Mouse (Mus musculus) embryonic facial prominence, embryonic 12.5 days (tissue): Measurements from ENCODE around the gene Cped1. TPM values are rescaled to one million over a fixed set of nuclear protein-coding genes. Genes with fewer than 3 reads are reported as not detected.

Experiments
- ATAC-seq: fragments of 200-750 bp; cut with Nextera tagmentation; 2 replicates; pipeline ENCODE4 v1.8.0; 2017; ENCODE audit not compliant: insufficient number of reproducible peaks, insufficient read depth, low FRiP score, low TSS enrichment
- H3K27ac ChIP-seq: fragments of 300-500 bp; sonication (generic); 2 replicates; pipeline ENCODE4 v1.5.1; 2016; ENCODE audit warnings: mild to moderate bottlenecking
- H3K27me3 ChIP-seq: fragments of 300-500 bp; sonication (generic); 2 replicates; pipeline ENCODE4 v1.6.1; 2016; ENCODE audit warnings: mild to moderate bottlenecking, moderate library complexity
- H3K36me3 ChIP-seq: fragments of 300-500 bp; sonication (generic); 2 replicates; pipeline ENCODE4 v1.6.1; 2016; ENCODE audit warnings: mild to moderate bottlenecking
- H3K4me1 ChIP-seq: fragments of 300-500 bp; sonication (generic); 2 replicates; pipeline ENCODE4 v1.6.1; 2016
- H3K4me2 ChIP-seq: fragments of 300-500 bp; sonication (generic); replicated peaks from 2 replicates; pipeline ENCODE4 v1.6.1; 2016; ENCODE audit warnings: mild to moderate bottlenecking, moderate library complexity
- H3K4me3 ChIP-seq: fragments of 300-500 bp; sonication (generic); 2 replicates; pipeline ENCODE4 v1.5.1; 2016; ENCODE audit warnings: mild to moderate bottlenecking
- H3K9ac ChIP-seq: fragments of 300-500 bp; sonication (generic); 2 replicates; pipeline ENCODE4 v1.6.1; 2016; ENCODE audit warnings: mild to moderate bottlenecking, moderate library complexity
- H3K9me3 ChIP-seq: fragments of 300-500 bp; sonication (generic); 2 replicates; pipeline ENCODE4 v1.6.1; 2016; ENCODE audit warnings: mild to moderate bottlenecking, moderate library complexity
- WGBS: fragments of 180-500 bp; shearing (Covaris S2); methylation state at CpG from one replicate; pipeline ENCODE4 v1.1.7; 2016; 5-methylcytosine and 5-hydroxymethylcytosine counted together
- polyA plus RNA-seq: library from polyadenylated mRNA; unstranded; fragments of >200 nt; fragmentation: Nextera tagmentation; extraction: Ambion mirVana; gene quantifications from 2 replicates; pipeline ENCODE4 v1.2.1, GENCODE M21; 2016

Gene Cped1
- polyA plus RNA-seq, 1 experiment from 2014 or later: 35.9 TPM

GRCm38 (mm10) chr6:21986660-21987331, 1.1 kb downstream of the Cped1 start:
- H3K27ac ChIP-seq: peak overlapping the region; percentile 84

GRCm38 (mm10) chr6:21987554-21987953, 1.8 kb downstream of the Cped1 start:
- WGBS: 39% methylated on average over 2 of the region's 2 CpGs
- peak overlapping the region; percentile 58 for H3K27ac ChIP-seq
- H3K27me3 ChIP-seq: no peaks in the 10 kb centered on the region
- H3K36me3 ChIP-seq: no peaks in the 10 kb centered on the region
- peak overlapping the region; percentile 54 for H3K4me3 ChIP-seq
- H3K4me2 ChIP-seq: peak overlapping the region; percentile 76
- no peak for ATAC-seq
- H3K9ac ChIP-seq: peak overlapping the region; percentile 63
- H3K9me3 ChIP-seq: no peaks in the 10 kb centered on the region
- H3K4me1 ChIP-seq: no peaks in the 10 kb centered on the region

More at GRCm38 (mm10) chr6:21986660-21987331, 1.1 kb downstream of the Cped1 start:
- no peaks in the 10 kb centered on the region for H3K27me3 ChIP-seq
- peak overlapping the region; percentile 54 for H3K4me3 ChIP-seq
- WGBS: 3% methylated on average over 24 of the region's 24 CpGs
- H3K9me3 ChIP-seq: no peaks in the 10 kb centered on the region
- H3K36me3 ChIP-seq: no peaks in the 10 kb centered on the region
- peak overlapping the region; percentile 76 for H3K4me2 ChIP-seq
- H3K9ac ChIP-seq: peak overlapping the region; percentile 63
- ATAC-seq: no peak
- no peaks in the 10 kb centered on the region for H3K4me1 ChIP-seq

- H3K27me3 ChIP-seq: no peaks in the 10 kb centered on the region
- 48% methylated on average over 5 of the region's 5 CpGs for WGBS
- H3K4me2 ChIP-seq: peak overlapping the region; percentile 76
- no peaks in the 10 kb centered on the region for H3K4me1 ChIP-seq
- H3K9me3 ChIP-seq: no peaks in the 10 kb centered on the region
- H3K4me3 ChIP-seq: peak overlapping the region; percentile 54
- H3K9ac ChIP-seq: 0 out of 2 replicates have a peak overlapping the region, but pooled peaks have one; percentile 27
- no peak for ATAC-seq
- peak overlapping the region; percentile 84 for H3K27ac ChIP-seq
- H3K36me3 ChIP-seq: no peaks in the 10 kb centered on the region
Measured at GRCm38 (mm10) chr6:21988296-21988695, 2.6 kb downstream of the Cped1 start.

- Histone ChIP-seq H3K27me3 (no peaks in the 10 kb centered on the region), H3K27ac (peak overlapping the region; percentile 84), H3K4me2 (peak overlapping the region; percentile 76), H3K4me3 (peak overlapping the region; percentile 54), H3K9ac (no peak overlapping the region), H3K4me1 (no peaks in the 10 kb centered on the region), H3K9me3 (no peaks in the 10 kb centered on the region), H3K36me3 (no peaks in the 10 kb centered on the region)
- 31% methylated on average over 4 of the region's 4 CpGs for WGBS
- ATAC-seq: no peak
Measured at GRCm38 (mm10) chr6:21989081-21989480, 3.4 kb downstream of the Cped1 start.

- no peaks in the 10 kb centered on the region for H3K4me1 ChIP-seq
- H3K9me3 ChIP-seq: no peaks in the 10 kb centered on the region
- WGBS: 30% methylated on average over 9 of the region's 9 CpGs
- peak overlapping the region; percentile 88 for H3K27ac ChIP-seq
- no peaks in the 10 kb centered on the region for H3K27me3 ChIP-seq
- H3K4me3 ChIP-seq: peak overlapping the region; percentile 26
- H3K4me2 ChIP-seq: peak overlapping the region; percentile 42
- H3K36me3 ChIP-seq: no peaks in the 10 kb centered on the region
- peak overlapping the region; percentile 33 for H3K9ac ChIP-seq
- ATAC-seq: no peak
Measured at GRCm38 (mm10) chr6:21990181-21991135, 4.7 kb downstream of the Cped1 start.

- ATAC-seq: no peak
- H3K9me3 ChIP-seq: no peaks in the 10 kb centered on the region
- no peak overlapping the region for H3K9ac ChIP-seq
- H3K4me1 ChIP-seq: no peaks in the 10 kb centered on the region
- peak overlapping the region; percentile 88; the same call in 1 of the 2 replicates for H3K27ac ChIP-seq
- H3K27me3 ChIP-seq: no peaks in the 10 kb centered on the region
- peak overlapping the region; percentile 42 for H3K4me2 ChIP-seq
- 0 out of 2 replicates have a peak overlapping the region, but pooled peaks have one; percentile 5 for H3K4me3 ChIP-seq
- no peaks in the 10 kb centered on the region for H3K36me3 ChIP-seq
- WGBS: 35% methylated on average over 4 of the region's 4 CpGs
Measured at GRCm38 (mm10) chr6:21991151-21991550, 5.4 kb downstream of the Cped1 start.

GRCm38 (mm10) chr6:21993070-21993469, 7.4 kb downstream of the Cped1 start:
- Histone ChIP-seq H3K9me3 (no peaks in the 10 kb centered on the region), H3K4me3 (no peak overlapping the region), H3K9ac (no peak overlapping the region), H3K4me1 (peaks cover 7% of the 10 kb centered on the region; the same call in 1 of the 2 replicates), H3K4me2 (no peak overlapping the region), H3K27me3 (no peaks in the 10 kb centered on the region), H3K27ac (no peak overlapping the region), H3K36me3 (no peaks in the 10 kb centered on the region)
- WGBS: 78% methylated on average over 2 of the region's 2 CpGs
- ATAC-seq: no peak

GRCm38 (mm10) chr6:21998131-21998530, 12.4 kb downstream of the Cped1 start:
- H3K4me1 ChIP-seq: peaks cover 38% of the 10 kb centered on the region
- no peak overlapping the region for H3K4me2 ChIP-seq
- no peaks in the 10 kb centered on the region for H3K9me3 ChIP-seq
- ATAC-seq: no peak
- 0 out of 2 replicates have a peak overlapping the region, but pooled peaks have one; percentile 51 for H3K27ac ChIP-seq
- WGBS: 40% methylated on average over 4 of the region's 4 CpGs
- no peaks in the 10 kb centered on the region for H3K27me3 ChIP-seq
- H3K36me3 ChIP-seq: no peaks in the 10 kb centered on the region
- H3K4me3 ChIP-seq: no peak overlapping the region
- H3K9ac ChIP-seq: no peak overlapping the region

GRCm38 (mm10) chr6:21999025-21999424, 13.3 kb downstream of the Cped1 start:
- no peak for ATAC-seq
- Histone ChIP-seq H3K27ac (peak overlapping the region; percentile 51; the same call in 1 of the 2 replicates), H3K4me1 (peaks cover 42% of the 10 kb centered on the region), H3K27me3 (0 out of 2 replicates have a peak, but pooled peaks cover under 1% of the 10 kb centered on the region), H3K9ac (no peak overlapping the region), H3K4me3 (no peak overlapping the region), H3K36me3 (no peaks in the 10 kb centered on the region), H3K4me2 (peak overlapping the region; percentile 30), H3K9me3 (no peaks in the 10 kb centered on the region)
- 19% methylated on average over 11 of the region's 11 CpGs for WGBS

- Histone ChIP-seq H3K9me3 (no peaks in the 10 kb centered on the region), H3K36me3 (no peaks in the 10 kb centered on the region), H3K27ac (no peak overlapping the region), H3K4me2 (no peak overlapping the region), H3K4me1 (peaks cover 45% of the 10 kb centered on the region), H3K4me3 (no peak overlapping the region), H3K9ac (no peak overlapping the region), H3K27me3 (0 out of 2 replicates have a peak, but pooled peaks cover 3% of the 10 kb centered on the region)
- ATAC-seq: peak; percentile 37; the same call in 1 of the 2 replicates
- whole genome bisulfite sequencing: 15% methylated on average over 6 of the region's 6 CpGs
Measured at GRCm38 (mm10) chr6:22000086-22000485, 14.4 kb downstream of the Cped1 start.

- Histone ChIP-seq H3K27me3 (0 out of 2 replicates have a peak, but pooled peaks cover 3% of the 10 kb centered on the region), H3K4me3 (no peak overlapping the region), H3K36me3 (no peaks in the 10 kb centered on the region), H3K9ac (no peak overlapping the region), H3K9me3 (no peaks in the 10 kb centered on the region), H3K4me1 (peaks cover 45% of the 10 kb centered on the region), H3K4me2 (no peak overlapping the region), H3K27ac (no peak overlapping the region)
- ATAC-seq: no peak
- WGBS: 76% methylated on average over 3 of the region's 3 CpGs
Measured at GRCm38 (mm10) chr6:22000881-22001280, 15.2 kb downstream of the Cped1 start.
